Mouse (Mus musculus): ENCODE measurements around the gene Atp6v0a4.

DNA sequence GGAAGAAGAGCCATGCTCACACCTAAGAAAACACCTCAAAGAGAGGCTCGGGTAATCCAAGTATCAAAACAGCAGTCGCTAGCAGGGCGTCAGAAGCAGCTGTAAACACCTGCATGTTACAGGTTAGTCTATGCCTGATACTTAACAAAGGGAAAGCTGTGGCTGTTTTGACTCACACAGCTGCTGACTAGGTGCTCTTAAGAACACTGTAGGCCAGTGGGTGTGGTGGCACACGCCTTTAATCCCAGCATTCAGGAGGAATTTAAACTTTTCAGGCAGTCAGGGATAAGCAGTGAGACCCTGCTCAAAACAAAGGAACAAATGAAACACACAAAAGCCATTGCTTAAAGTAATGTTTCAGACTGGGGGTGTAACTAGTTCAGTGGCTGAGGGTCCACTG, 41.2 kb downstream of the Atp6v0a4 start:
- TF ChIP-seq CTCF (IDR thresholded peaks at IDR 0.05; ENCODE audit: control insufficient read depth, insufficient read depth, low read length), result no peak
- TF ChIP-seq POLR2A (IDR thresholded peaks at IDR 0.05; ENCODE audit: borderline replicate concordance, control insufficient read depth, low read depth, low read length), result no peak
